Mouse (Mus musculus): ENCODE measurements around the gene Mcm2.
A peak's percentile ranks its signal among the peaks of the same experiment; 100 is the strongest.

Mcm2 gene

GRCm38 (mm10) chr6:88886417-88886967, 12.1 kb downstream of the Mcm2 start:
- DNase-seq, result peak; percentile 75 to 84

- DNase-seq, result no peak
Measured at GRCm38 (mm10) chr6:88885644-88886416, 12.8 kb downstream of the Mcm2 start.

DNA sequence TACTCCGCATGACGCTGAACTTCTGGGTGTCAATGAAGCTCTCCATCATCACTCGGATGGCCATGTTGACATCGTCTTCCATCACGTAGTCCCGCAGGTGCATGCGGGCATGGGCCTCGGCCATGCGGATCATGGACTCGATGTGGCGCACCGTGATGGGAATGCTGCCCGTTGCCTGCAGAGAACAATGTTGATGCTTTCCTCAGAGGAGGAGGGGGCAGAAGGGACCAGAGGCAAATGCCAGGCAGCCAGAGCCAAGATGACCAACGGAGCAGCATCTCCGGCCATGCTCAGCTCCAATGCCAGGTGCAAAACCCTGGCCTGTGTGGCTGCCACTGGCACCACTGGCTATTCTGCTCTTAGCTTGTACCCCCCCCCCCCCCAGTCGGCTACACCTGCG, 13.9 kb downstream of the Mcm2 start:
- no peak for DNase-seq

DNA sequence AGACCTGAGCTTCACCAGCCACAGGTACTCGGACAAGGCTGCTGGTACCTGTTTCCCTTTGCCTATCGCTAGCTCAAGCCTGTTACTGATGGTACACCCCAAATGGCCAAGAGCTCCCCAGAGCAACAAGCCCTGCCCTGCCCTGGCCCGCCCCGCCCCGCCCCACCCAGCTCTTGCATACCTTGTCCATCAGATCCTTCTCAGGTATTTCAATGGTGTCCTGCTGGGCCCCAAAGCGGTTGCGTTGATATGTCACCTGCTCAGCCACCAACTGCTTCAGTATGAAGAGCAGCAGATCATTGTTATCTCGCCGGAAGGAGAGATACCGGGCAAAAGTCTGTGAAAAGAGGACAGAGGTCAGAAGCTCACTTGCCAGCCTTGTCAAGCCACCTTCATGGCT, 14.4 kb downstream of the Mcm2 start:
- DNase-seq, result no peak

DNA sequence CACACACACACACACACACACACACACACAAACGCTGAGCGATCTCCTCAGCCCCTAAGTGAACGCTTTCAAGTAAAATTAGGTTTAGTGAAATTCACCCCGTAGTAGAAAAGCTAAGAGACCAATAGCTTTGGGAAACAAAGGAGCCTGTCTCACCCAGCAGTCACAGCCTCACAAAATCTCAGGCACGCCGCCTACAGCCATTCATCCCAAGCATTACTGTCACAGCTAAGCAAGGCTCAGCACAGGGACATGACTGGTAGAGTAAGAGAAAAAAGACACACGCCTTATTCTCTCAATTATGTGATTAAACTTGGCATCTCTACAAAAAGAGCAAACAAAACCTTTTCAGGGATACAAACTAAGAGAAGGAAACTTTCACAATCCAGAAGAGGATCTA, 17.2 kb downstream of the Mcm2 start:
- no peak for DNase-seq

DNA sequence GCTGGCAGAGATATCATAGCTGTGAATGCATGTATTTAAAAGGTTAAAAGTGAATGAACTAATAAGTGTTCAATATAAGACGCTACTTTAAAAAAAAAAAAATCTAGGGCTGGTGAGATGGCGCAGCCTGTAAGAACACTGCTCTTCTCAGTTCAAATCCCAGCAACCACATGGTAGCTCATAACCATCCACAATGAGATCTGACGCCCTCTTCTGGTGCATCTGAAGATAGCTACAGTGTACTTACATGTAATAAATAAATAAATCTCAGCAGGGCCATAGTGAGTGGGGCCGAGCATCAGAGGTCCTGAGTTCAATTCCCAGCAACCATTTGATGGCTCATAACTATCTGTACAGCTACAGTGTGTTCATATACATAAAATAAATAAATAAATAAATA, 19.1 kb downstream of the Mcm2 start:
- no peak for DNase-seq

GRCm38 (mm10) chr6:88874868-88875508, 23.6 kb downstream of the Mcm2 start, which contains the start of gene Podxl2:
Podxl2 (minus strand) TSS chr6:88875044.
- peak; percentile 44 to 48 for DNase-seq

- DNase-seq, result no peak
Measured at GRCm38 (mm10) chr6:88873965-88874867, 24.4 kb downstream of the Mcm2 start.

- peak in 1 of 2 experiments; percentile 41 for DNase-seq
Measured at GRCm38 (mm10) chr6:88872811-88873210, 25.8 kb downstream of the Mcm2 start.

DNA sequence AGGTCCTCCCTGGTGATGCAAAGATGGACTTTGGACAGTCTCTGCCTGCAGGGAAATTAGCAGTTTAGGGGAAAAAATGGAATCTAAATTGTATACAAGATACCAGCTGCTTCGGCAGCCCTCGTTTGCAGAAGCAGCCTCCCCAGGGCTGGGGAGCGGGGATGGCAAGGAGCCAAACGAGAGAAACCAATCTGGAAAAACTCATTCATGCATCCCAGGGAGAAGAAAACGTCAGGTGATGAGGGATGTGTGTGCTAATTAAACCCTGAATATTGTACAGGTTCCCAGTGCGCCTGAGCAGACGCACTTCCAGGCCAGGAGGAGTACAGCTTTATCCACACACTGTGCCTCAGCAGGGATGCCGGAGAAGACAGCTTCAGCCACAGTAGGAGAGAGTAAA, 27.0 kb downstream of the Mcm2 start:
- DNase-seq, result no peak

DNA sequence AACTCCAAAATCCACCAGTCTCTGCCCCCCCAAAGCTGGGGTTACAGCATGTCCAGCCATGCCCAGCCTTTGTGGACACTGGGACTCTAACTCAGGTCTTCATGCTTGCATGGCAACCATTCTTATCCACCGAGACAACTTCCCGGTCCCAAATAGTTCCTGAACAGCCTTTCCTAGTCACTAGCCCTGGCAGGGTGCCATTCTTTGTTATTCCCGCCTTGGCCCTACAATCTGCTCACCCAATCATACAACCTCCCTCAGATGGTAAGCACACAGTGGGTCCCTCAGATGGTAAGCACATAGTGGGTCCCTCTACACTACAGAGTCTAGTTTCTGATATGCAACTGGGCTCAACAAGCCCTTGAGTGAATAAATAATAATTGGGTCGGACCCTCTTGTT, 28.0 kb downstream of the Mcm2 start:
- DNase-seq, result no peak

GRCm38 (mm10) chr6:88869459-88869858, 29.1 kb downstream of the Mcm2 start:
- no peak for DNase-seq

DNA sequence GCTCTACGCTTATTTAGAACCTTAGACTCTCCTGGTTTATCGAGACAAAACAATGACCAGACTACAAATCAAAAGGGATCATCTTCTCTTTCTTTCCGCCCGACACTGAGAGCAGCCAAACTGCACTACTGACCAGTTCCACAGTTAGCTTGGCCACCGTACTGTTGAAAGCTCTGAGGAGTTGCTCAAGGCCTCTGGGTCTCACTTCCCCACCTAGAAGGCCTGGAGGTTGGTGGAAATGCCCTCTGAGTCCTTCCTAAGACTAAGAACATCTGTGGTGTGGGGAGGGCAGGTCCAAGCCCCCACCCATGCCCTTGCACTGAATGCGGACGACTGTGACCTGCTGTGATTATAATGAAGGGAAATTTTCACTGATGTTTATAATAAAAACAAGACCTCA, 32.9 kb downstream of the Mcm2 start:
- DNase-seq, result no peak

- no peak for DNase-seq
Measured at GRCm38 (mm10) chr6:88860914-88861313, 37.7 kb downstream of the Mcm2 start.

DNA sequence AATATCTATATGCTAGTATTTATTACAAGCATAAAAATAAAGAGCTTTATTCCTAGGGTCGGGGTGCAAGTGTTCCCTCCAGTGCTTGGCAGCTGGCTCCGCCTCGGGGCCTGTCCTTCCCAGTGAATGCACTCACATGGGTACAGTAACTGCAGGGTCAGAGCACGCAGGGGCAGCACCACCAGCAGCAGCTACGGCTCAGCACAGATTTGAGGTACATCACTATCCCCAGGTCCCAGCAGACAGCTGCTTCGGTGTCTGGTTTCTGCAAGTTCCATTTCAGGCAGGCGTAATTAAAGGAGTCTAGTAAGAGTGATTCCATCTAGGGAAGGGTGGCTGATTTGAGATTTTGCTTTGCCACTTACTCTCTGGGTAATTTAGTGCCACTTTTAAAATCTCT, 40.2 kb downstream of the Mcm2 start:
- no peak for DNase-seq

DNA sequence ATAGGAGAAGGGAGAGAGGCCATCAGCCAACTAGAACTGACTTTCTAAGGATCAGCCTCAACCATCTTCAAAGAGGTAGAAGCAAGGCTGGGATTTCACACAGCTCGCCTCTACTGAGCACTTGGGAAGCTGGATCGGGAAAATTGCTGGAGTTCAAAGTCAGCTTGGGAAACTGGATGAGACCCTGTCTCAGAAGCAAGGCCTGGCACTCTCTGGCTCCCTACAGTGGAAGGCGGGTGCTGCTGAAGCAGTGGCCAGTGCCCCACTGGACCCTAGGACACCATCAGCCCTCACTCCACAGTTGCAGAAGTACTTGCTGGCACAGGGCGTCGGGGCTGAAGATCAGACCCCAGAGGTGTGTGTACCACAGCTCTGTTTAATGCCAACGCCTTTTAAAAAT, 40.8 kb downstream of the Mcm2 start:
- no peak for DNase-seq

DNA sequence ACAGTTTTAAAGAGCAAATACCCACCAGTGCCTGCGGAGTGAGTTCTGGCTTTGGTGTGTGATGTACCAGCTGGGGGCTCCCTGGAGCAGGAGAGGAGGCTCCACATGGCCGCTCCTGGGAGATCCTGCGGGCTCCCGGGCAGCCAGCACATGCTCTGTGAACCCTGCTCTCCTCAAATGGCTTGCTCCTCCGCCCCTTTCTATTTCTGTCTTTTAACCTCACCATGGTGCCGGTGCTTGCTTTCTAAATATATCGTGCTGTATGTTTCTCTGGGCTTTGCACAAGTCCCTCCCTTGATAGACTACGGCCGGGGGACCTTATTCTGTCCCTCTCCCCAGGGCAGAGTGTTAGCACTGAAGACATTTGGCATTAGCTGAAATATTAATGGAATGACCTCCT, 41.3 kb downstream of the Mcm2 start:
- DNase-seq, result no peak

DNA sequence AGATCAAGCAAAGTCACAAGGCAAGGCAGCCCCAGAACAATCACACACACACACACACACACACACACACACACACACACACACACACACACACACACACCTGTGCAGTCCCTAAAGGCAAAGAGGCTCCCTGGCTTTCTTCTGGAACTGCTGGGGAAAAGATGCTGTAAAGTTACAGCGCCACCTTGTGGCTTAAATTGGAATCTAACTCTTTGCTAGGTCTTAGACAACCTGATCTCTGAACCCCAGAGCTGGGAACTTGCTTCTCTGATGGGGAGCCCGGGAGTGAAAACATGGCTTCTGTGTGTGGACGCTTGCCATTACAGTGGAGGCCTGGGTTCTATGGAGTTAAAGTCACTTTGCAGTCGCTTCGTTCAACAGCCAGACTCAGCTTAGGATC, 42.9 kb downstream of the Mcm2 start:
- no peak for DNase-seq

DNA sequence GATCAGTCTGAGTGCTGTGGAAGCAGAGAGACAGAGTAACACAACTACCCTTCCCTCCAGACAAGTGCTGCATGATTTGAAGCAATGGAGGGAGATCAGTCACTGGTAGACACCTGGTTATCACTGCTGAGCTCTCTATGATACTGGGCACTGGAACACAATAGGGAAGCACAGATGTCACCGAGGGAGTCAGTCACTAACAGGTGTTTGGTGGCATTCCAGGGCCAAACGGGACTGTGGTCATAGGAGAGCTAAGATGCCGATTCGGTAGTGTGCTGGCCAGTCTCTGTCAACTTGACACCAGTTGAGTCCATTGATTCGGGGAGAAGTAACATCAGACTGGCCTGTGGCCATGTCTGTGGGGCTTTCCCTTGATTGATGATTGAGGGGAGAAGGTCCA, 44.1 kb downstream of the Mcm2 start:
- no peak for DNase-seq

DNA sequence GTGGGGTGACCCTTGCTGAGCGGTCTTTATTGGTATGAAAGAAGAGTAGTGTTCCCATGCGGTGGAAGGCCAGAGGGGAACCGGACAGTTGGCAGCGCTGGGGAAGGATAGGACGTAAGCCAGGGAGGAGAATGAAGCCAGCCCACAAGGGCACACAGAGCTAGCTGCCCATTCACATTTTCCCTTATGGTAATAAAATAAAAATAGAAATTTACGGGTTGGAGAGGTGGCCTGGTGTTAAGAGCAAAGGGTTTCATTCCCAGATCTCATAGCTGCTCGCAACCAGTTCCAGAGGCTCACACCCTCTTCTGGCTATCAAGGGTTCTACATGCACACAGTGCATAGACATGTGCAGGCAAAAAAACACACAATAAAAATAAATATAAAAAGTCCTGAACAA, 48.5 kb downstream of the Mcm2 start:
- DNase-seq, result no peak

- no peak for DNase-seq
Measured at GRCm38 (mm10) chr6:88849270-88849669, 49.3 kb downstream of the Mcm2 start.

DNA sequence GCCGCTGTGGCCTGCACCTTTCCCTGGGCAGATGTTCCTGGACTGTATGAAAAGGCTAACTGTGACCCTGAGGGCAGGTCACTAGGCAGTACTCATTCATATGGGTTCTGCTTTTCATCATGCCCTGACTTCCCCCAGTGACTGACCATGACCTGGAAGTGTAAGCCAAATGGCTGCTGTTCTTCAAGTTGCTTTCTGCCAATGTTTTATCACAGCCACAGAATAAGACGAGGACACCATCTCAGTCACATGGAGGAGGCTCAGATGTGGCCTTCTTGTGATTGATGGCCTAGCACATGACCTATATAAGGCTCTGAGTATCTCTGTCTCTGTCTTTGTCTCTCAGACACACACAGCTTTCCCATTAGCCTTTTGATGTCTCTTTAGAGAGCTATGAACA, 51.0 kb downstream of the Mcm2 start:
- no peak for DNase-seq

DNA sequence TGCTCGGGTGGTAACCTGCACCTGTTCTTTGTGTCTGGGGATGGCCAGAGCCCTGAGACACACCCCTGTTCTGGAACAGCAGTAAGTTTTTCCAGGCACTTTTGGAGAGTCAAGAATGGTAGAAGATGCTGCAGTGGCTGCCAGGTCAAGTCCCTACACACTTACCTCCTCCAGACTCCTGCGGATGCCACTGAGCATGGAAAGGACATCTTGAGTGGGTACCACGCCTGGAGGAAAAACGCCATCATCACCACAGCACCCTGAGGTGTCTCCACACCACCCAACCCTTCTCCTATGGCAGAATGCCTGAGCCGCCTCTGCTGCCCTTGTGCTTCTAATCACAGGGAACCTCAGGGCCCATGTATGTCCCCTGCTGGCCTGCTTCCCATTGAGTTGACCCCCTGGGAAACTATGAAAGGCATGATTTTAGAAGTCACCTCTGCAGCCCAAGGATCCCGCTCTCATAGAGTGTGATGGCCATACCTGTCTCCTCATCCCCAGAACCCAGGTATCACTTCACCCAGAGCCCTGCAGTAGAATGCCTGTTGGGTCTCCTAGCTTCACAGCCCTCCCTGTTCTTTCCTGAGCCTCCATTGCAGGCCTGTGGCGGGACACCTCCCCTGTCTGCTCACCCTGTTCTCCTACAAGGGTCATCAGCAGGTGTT, 53.5 kb downstream of the Mcm2 start:
- DNase-seq, result no peak
